Mouse (Mus musculus): ENCODE measurements around the gene Mroh2a. TPM values are rescaled to one million over a fixed set of nuclear protein-coding genes. Genes with fewer than 3 reads are reported as not detected.
A peak's percentile ranks its signal among the peaks of the same experiment; 100 is the strongest.

Gene Mroh2a
- polyA plus RNA-seq, 1 experiment from 2014 or later = 0.50 TPM

DNA sequence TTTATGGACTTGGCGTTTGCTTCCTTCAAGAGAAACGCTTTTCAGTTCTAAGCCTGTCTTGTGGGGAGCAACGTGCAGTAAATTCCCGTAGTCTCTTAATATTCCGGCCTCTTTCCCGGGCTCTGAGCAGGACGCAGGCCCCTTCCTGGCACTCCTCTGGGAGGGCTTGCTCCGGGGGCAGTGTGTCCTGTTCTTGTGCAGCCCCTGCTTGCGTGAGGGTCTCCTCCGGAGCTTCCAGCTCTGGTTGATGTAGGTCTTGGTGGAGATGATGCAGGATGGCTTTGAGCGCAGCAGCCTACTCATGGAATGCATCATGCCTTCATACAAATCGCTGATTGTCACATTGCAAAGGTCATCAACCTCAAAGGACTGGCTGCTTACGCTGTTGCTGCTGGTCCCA, 39.3 kb downstream of the Mroh2a start:
- no peaks in the 10 kb centered on the region for H3K9me3 ChIP-seq
- no peaks in the 10 kb centered on the region for H3K4me1 ChIP-seq
- H3K27me3 ChIP-seq (replicated peaks) = no peaks in the 10 kb centered on the region
- no peak overlapping the region for H3K4me3 ChIP-seq
- WGBS = 90% methylated on average over 13 of the region's 13 CpGs
- H3K36me3 ChIP-seq (replicated peaks) = peaks cover 87% of the 10 kb centered on the region
- H3K27ac ChIP-seq = no peak overlapping the region
- H3K9ac ChIP-seq = no peak overlapping the region
- no peak for ATAC-seq (replicated peaks)
- H3K4me2 ChIP-seq = no peak overlapping the region

DNA sequence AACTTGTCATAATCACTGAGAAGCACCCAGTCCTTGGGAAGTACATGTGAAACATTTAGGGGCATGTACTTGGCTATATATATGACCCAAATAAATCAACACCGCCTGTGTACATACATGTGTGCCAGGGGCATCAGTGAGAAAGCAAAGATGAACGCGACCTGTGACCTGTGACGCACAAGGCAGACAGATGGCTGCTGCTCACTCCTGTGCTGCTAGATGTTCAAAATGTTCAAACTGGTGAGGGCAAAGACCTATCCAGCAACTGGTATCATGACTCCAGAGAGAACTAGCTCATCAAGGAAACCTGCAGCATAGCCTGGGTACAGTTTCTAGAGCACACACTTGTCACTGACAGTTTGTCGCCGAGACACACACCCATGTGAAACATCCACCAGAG, 40.7 kb downstream of the Mroh2a start:
- no peak overlapping the region for H3K4me2 ChIP-seq
- no peaks in the 10 kb centered on the region for H3K9me3 ChIP-seq
- H3K27ac ChIP-seq = no peak overlapping the region
- no peak overlapping the region for H3K4me3 ChIP-seq
- no peaks in the 10 kb centered on the region for H3K4me1 ChIP-seq
- ATAC-seq (replicated peaks) = no peak
- no peak overlapping the region for H3K9ac ChIP-seq
- H3K27me3 ChIP-seq (replicated peaks) = no peaks in the 10 kb centered on the region
- WGBS = 95% methylated on average over 6 of the region's 6 CpGs
- peaks cover 76% of the 10 kb centered on the region for H3K36me3 ChIP-seq (replicated peaks)

- Histone ChIP-seq H3K4me2 (no peak overlapping the region), H3K9me3 (no peaks in the 10 kb centered on the region), H3K27ac (no peak overlapping the region), H3K9ac (no peak overlapping the region), H3K36me3 (replicated peaks) (peaks cover 70% of the 10 kb centered on the region), H3K4me1 (no peaks in the 10 kb centered on the region), H3K4me3 (no peak overlapping the region), H3K27me3 (replicated peaks) (no peaks in the 10 kb centered on the region)
- WGBS = 85% methylated on average over 6 of the region's 6 CpGs
- no peak for ATAC-seq (replicated peaks)
These were observed 41.3 kb downstream of the Mroh2a start for GRCm38 (mm10) chr1:88268070-88268469.

- Histone ChIP-seq H3K4me3 (no peak overlapping the region), H3K4me2 (no peak overlapping the region), H3K36me3 (replicated peaks) (peaks cover 59% of the 10 kb centered on the region), H3K27ac (no peak overlapping the region), H3K9ac (no peak overlapping the region), H3K27me3 (replicated peaks) (no peaks in the 10 kb centered on the region), H3K4me1 (no peaks in the 10 kb centered on the region), H3K9me3 (no peaks in the 10 kb centered on the region)
- 90% methylated on average over 12 of the region's 12 CpGs for WGBS
- ATAC-seq (replicated peaks) = no peak
These were observed 42.9 kb downstream of the Mroh2a start for GRCm38 (mm10) chr1:88269539-88270309.

- H3K4me2 ChIP-seq = no peak overlapping the region
- no peaks in the 10 kb centered on the region for H3K27me3 ChIP-seq (replicated peaks)
- 59% methylated on average over 4 of the region's 4 CpGs for WGBS
- H3K4me3 ChIP-seq = no peak overlapping the region
- ATAC-seq (replicated peaks) = no peak
- no peaks in the 10 kb centered on the region for H3K9me3 ChIP-seq
- peaks cover 18% of the 10 kb centered on the region for H3K4me1 ChIP-seq
- peaks cover 29% of the 10 kb centered on the region for H3K36me3 ChIP-seq (replicated peaks)
- H3K27ac ChIP-seq = no peak overlapping the region
- no peak overlapping the region for H3K9ac ChIP-seq
These were observed 46.1 kb downstream of the Mroh2a start for GRCm38 (mm10) chr1:88272851-88273250.

DNA sequence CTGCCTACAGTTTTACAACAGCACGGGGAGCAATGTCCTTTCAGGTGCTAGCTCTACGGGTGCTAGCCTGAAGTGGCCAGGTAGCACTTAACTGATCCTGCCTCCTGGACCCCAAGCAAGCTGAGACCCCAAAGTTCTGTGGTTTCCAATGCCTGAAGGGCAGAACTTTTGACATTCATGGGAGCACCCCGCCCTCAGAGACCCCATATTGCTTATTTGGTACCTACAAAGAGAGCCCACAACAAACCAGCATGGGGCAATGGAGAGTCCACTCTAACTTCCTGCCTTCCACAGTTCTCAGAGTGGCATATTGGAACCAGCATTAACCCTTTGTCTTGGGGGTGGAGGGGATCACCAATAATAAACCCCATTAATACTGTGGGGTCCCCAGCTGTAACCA, 46.5 kb downstream of the Mroh2a start:
- Histone ChIP-seq H3K27ac (no peak overlapping the region), H3K27me3 (replicated peaks) (no peaks in the 10 kb centered on the region), H3K4me1 (peaks cover 22% of the 10 kb centered on the region), H3K9ac (no peak overlapping the region), H3K36me3 (replicated peaks) (peaks cover 24% of the 10 kb centered on the region), H3K4me3 (no peak overlapping the region), H3K4me2 (no peak overlapping the region), H3K9me3 (no peaks in the 10 kb centered on the region)
- no peak for ATAC-seq (replicated peaks)
- 97% methylated on average over 3 of the region's 3 CpGs for WGBS

DNA sequence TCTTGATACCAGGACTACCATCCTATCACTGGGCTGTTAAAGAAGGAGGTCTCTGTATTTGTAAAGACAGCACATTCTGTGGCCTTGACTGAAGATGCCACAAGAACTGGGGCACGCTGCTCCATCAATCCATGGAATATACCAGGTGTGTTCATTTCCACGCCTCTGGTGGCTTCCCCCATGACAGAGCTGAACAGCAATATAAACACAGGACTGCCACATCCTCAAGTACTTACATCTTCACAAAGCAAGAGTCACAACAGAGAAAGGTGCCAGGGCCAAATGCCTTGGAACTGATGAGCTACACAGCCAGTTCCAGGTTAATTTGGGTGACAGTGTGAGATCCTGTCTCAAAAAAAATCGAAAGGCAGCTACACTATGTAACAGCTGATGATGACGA, 47.0 kb downstream of the Mroh2a start:
- no peak overlapping the region for H3K4me2 ChIP-seq
- no peak overlapping the region for H3K9ac ChIP-seq
- WGBS = 84% methylated on average over 4 of the region's 4 CpGs
- no peak overlapping the region for H3K4me3 ChIP-seq
- peaks cover 19% of the 10 kb centered on the region for H3K36me3 ChIP-seq (replicated peaks)
- ATAC-seq (replicated peaks) = no peak
- no peaks in the 10 kb centered on the region for H3K27me3 ChIP-seq (replicated peaks)
- no peak overlapping the region for H3K27ac ChIP-seq
- H3K9me3 ChIP-seq = no peaks in the 10 kb centered on the region
- H3K4me1 ChIP-seq = peaks cover 22% of the 10 kb centered on the region

- Histone ChIP-seq H3K4me1 (peaks cover 22% of the 10 kb centered on the region), H3K27ac (no peak overlapping the region), H3K4me2 (no peak overlapping the region), H3K9me3 (no peaks in the 10 kb centered on the region), H3K9ac (0 out of 2 replicates have a peak overlapping the region, but pooled peaks have one; percentile 0), H3K4me3 (no peak overlapping the region), H3K36me3 (replicated peaks) (peaks cover 12% of the 10 kb centered on the region), H3K27me3 (replicated peaks) (no peaks in the 10 kb centered on the region)
- no peak for ATAC-seq (replicated peaks)
- 75% methylated on average over 11 of the region's 11 CpGs for WGBS
These were observed 47.7 kb downstream of the Mroh2a start for GRCm38 (mm10) chr1:88274371-88275077.

DNA sequence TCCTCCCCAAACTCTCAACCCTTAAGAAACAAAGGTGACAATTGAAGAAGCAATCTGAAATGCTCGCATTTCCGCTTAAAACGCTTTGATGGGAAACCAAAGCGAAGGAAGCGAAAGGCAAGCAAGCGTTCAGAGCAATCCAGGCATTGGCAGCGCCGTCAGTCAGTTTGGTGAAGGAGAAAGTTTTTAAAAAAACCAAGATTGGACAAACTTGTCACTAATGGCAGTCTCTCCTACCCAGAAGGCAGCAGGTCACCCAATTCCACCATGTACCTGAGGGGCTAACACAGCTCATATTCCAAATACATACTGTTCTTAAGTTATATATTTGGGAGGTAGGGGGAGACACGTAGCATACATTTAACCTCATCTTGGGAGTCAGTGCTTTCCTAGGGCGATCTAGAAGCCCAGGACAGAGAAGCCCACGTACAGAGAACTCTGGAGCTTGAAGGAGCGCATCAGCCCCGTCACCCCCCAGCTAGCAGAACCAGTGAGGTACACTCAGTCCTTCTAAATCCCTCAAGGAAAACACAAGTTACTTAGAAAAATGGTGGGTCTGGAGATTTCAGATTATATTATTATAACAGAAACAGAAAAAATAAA, 48.4 kb downstream of the Mroh2a start:
- peaks cover 22% of the 10 kb centered on the region for H3K4me1 ChIP-seq
- no peak for ATAC-seq (replicated peaks)
- H3K27me3 ChIP-seq (replicated peaks) = no peaks in the 10 kb centered on the region
- H3K9ac ChIP-seq = no peak overlapping the region
- H3K9me3 ChIP-seq = no peaks in the 10 kb centered on the region
- H3K4me3 ChIP-seq = no peak overlapping the region
- peaks cover 7% of the 10 kb centered on the region for H3K36me3 ChIP-seq (replicated peaks)
- H3K27ac ChIP-seq = no peak overlapping the region
- WGBS = 70% methylated on average over 13 of the region's 13 CpGs
- no peak overlapping the region for H3K4me2 ChIP-seq

- ATAC-seq (replicated peaks) = no peak
These were observed 49.1 kb downstream of the Mroh2a start for GRCm38 (mm10) chr1:88275698-88276523.

GRCm38 (mm10) chr1:88276524-88277097, 49.8 kb downstream of the Mroh2a start:
- WGBS = 22% methylated on average over 10 of the region's 10 CpGs
- H3K4me2 ChIP-seq = peak overlapping the region; percentile 55

More at GRCm38 (mm10) chr1:88275698-88276523, 49.1 kb downstream of the Mroh2a start:
- Histone ChIP-seq H3K27ac (no peak overlapping the region), H3K9me3 (no peaks in the 10 kb centered on the region), H3K9ac (peak overlapping the region; percentile 57), H3K36me3 (replicated peaks) (peaks cover 7% of the 10 kb centered on the region), H3K27me3 (replicated peaks) (no peaks in the 10 kb centered on the region), H3K4me2 (peak overlapping the region; percentile 55), H3K4me3 (peak overlapping the region; percentile 42), H3K4me1 (peaks cover 22% of the 10 kb centered on the region)
- 67% methylated on average over 13 of the region's 13 CpGs for WGBS

More at GRCm38 (mm10) chr1:88276524-88277097, 49.8 kb downstream of the Mroh2a start:
- peak; percentile 56 for ATAC-seq (replicated peaks)
- Histone ChIP-seq H3K9ac (peak overlapping the region; percentile 57), H3K36me3 (replicated peaks) (peaks cover 7% of the 10 kb centered on the region), H3K4me1 (peaks cover 22% of the 10 kb centered on the region), H3K4me3 (peak overlapping the region; percentile 42), H3K9me3 (peaks cover under 1% of the 10 kb centered on the region; the same call in 1 of the 2 replicates), H3K27ac (peak overlapping the region; percentile 64), H3K27me3 (replicated peaks) (no peaks in the 10 kb centered on the region)
